15 mouse cellular contexts compared by ENCODE assay signal in the genomic region with DNA sequence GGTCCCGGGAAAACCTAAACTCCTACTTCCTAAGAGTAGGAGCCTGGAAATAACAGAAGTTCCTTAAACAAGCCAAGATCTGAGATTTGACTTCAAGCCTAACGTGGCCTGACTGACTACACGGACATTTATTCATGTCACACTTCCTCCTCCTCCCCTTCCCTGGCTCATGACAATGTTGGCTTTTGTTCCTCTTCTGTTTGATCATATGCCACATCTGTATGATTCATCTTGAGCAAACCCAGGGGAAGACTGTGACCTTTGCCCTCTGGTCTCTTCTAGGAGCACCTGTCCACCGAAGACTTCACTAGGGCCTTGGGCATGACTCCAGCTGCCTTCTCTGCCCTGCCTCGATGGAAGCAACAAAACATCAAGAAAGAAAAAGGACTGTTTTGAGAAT. TPM values are rescaled to one million over a fixed set of nuclear protein-coding genes. Genes with fewer than 3 reads are reported as not detected.
DNase-seq lines count a peak whose midpoint lies in the region; ATAC-seq and TF ChIP-seq lines count a peak whose summit lies in the region.
"Had no signal": no experiment of that assay in that cellular context is flagged by ENCODE, and none has a peak within 500 bp of the region (broad histone marks: within the 10 kb centered on the region; RNA-seq: fewer than 3 reads in every experiment).

No protein-coding gene starts in this region.

- DNase-seq in forebrain, embryonic 11.5 days (ENCODE audit: low spot score) = peak; percentile 34
- peak; percentile 45 for DNase-seq in lung, postnatal 0 days (ENCODE audit: low spot score)
- no peak for DNase-seq in lung, adult 2 months
- DNase-seq in yolk sac, embryonic 10.5 days (ENCODE audit: low spot score) = peak; percentile 50
- no peak for DNase-seq in ovary, postnatal 36 days (ENCODE audit: low spot score)
- no peak for DNase-seq in thymus, postnatal 36 days
- DNase-seq: cerebellum, postnatal 36 days; kidney, postnatal 14 days; midbrain, embryonic 14.5 days had no signal

- no peak for TF ChIP-seq POLR2A in lung, adult 2 months (IDR thresholded peaks at IDR 0.05; ENCODE audit: borderline replicate concordance, extremely low read depth, low read depth, low read length)

- no peak overlapping the region for H3K9ac ChIP-seq in forebrain, embryonic 11.5 days (ENCODE audit: low read length)
- no peak overlapping the region for H3K9ac ChIP-seq in forebrain, embryonic 12.5 days
- H3K9ac ChIP-seq in lung, postnatal 0 days (replicated peaks; ENCODE audit: low read depth) = no peak overlapping the region
- H3K9ac ChIP-seq: hindbrain, embryonic 14.5 days; neural tube, embryonic 13.5 days had no signal

- no peak for ATAC-seq in forebrain, embryonic 11.5 days (replicated peaks; ENCODE audit: low FRiP score)
- ATAC-seq in forebrain, embryonic 12.5 days (ENCODE audit: low FRiP score) = no peak
- ATAC-seq in lung, postnatal 0 days = no peak

- peaks cover 4% of the 10 kb centered on the region; the same call in 1 of the 2 replicates for H3K36me3 ChIP-seq in forebrain, embryonic 11.5 days (ENCODE audit: control insufficient read depth, insufficient read depth, low read length)
- H3K36me3 ChIP-seq in forebrain, embryonic 12.5 days (replicated peaks) = peaks cover 44% of the 10 kb centered on the region
- H3K36me3 ChIP-seq in lung, postnatal 0 days (ENCODE audit: insufficient read depth, low read length) = no peaks in the 10 kb centered on the region; the same call in 1 of the 2 replicates
- H3K36me3 ChIP-seq in macrophage (ENCODE audit: inconsistent target) = no peaks in the 10 kb centered on the region; the same call in 1 of the 2 replicates

- TF ChIP-seq CTCF in lung, postnatal 0 days (IDR thresholded peaks at IDR 0.05) = no peak
- TF ChIP-seq CTCF in lung, adult 2 months (IDR thresholded peaks at IDR 0.05; ENCODE audit: insufficient read depth, low read length) = no peak

- H3K4me1 ChIP-seq in forebrain, embryonic 11.5 days (replicated peaks; ENCODE audit: control insufficient read depth, insufficient read depth, low read length) = no peaks in the 10 kb centered on the region
- H3K4me1 ChIP-seq in forebrain, embryonic 12.5 days = no peaks in the 10 kb centered on the region
- H3K4me1 ChIP-seq in lung, postnatal 0 days (ENCODE audit: insufficient read depth, low read depth, low read length) = no peaks in the 10 kb centered on the region
- no peaks in the 10 kb centered on the region for H3K4me1 ChIP-seq in lung, adult 2 months (ENCODE audit: control insufficient read depth, insufficient read depth, low read length)

- no peak overlapping the region for H3K27ac ChIP-seq in forebrain, embryonic 11.5 days (ENCODE audit: low read depth, low read length)
- no peak overlapping the region for H3K27ac ChIP-seq in forebrain, embryonic 12.5 days
- no peak overlapping the region for H3K27ac ChIP-seq in lung, postnatal 0 days (ENCODE audit: low read length)
- peak overlapping the region; percentile 82 for H3K27ac ChIP-seq in macrophage
- H3K27ac ChIP-seq: hindbrain, embryonic 14.5 days; neural tube, embryonic 13.5 days had no signal

- no peaks in the 10 kb centered on the region for H3K9me3 ChIP-seq in forebrain, embryonic 11.5 days (ENCODE audit: control insufficient read depth, low read length)
- no peaks in the 10 kb centered on the region for H3K9me3 ChIP-seq in forebrain, embryonic 12.5 days
- no peaks in the 10 kb centered on the region for H3K9me3 ChIP-seq in lung, postnatal 0 days (ENCODE audit: low read length)
- H3K9me3 ChIP-seq: G1E; neural tube, embryonic 13.5 days had no signal

- no peak overlapping the region for H3K4me2 ChIP-seq in forebrain, embryonic 11.5 days (ENCODE audit: low read depth, low read length, severe bottlenecking)
- no peak overlapping the region for H3K4me2 ChIP-seq in forebrain, embryonic 12.5 days
- H3K4me2 ChIP-seq in lung, postnatal 0 days (replicated peaks; ENCODE audit: low read depth, low read length) = no peak overlapping the region
- H3K4me2 ChIP-seq: heart, embryonic 11.5 days; hindbrain, embryonic 14.5 days; neural tube, embryonic 13.5 days had no signal

- no peaks in the 10 kb centered on the region for H3K27me3 ChIP-seq in forebrain, embryonic 11.5 days (ENCODE audit: control insufficient read depth, insufficient read depth, low read length)
- no peaks in the 10 kb centered on the region for H3K27me3 ChIP-seq in forebrain, embryonic 12.5 days
- no peaks in the 10 kb centered on the region for H3K27me3 ChIP-seq in lung, postnatal 0 days (replicated peaks; ENCODE audit: insufficient read depth, low read length)
- H3K27me3 ChIP-seq: neural tube, embryonic 13.5 days had no signal

- 82% methylated on average over 5 of the region's 5 CpGs for WGBS in forebrain, embryonic 11.5 days
- 77% methylated on average over 5 of the region's 5 CpGs for WGBS in forebrain, embryonic 12.5 days
- WGBS in lung, postnatal 0 days = 28% methylated on average over 5 of the region's 5 CpGs
- WGBS in lung, adult 2 months = 24% methylated on average over 5 of the region's 5 CpGs
- WGBS in macrophage (ENCODE audit: missing documents) = 39% methylated on average over 5 of the region's 5 CpGs

- H3K4me3 ChIP-seq in forebrain, embryonic 11.5 days (ENCODE audit: low read depth, low read length) = no peak overlapping the region
- no peak overlapping the region for H3K4me3 ChIP-seq in forebrain, embryonic 12.5 days (replicated peaks)
- H3K4me3 ChIP-seq in lung, postnatal 0 days (ENCODE audit: low read depth, low read length) = no peak overlapping the region
- no peak overlapping the region for H3K4me3 ChIP-seq in lung, adult 2 months (replicated peaks; ENCODE audit: extremely low read depth, low read depth, low read length)
- H3K4me3 ChIP-seq in macrophage (ENCODE audit: inconsistent target) = no peak overlapping the region
- H3K4me3 ChIP-seq: neural tube, embryonic 13.5 days had no signal

- TF ChIP-seq EP300 in lung, postnatal 0 days (IDR thresholded peaks at IDR 0.05) = no peak

- no peaks in the 10 kb centered on the region for H3K79me2 ChIP-seq in macrophage (ENCODE audit: inconsistent target)

RNA-seq across cellular contexts. Expression of gene Vil1, which starts 25.4 kb away (rescaled TPM):
- polyA plus RNA-seq in forebrain, embryonic 11.5 days (2014; fragmentation: Nextera tagmentation; extraction: Ambion mirVana) = 0.13 and 0.21 TPM in 2 replicates
- polyA plus RNA-seq in forebrain, embryonic 12.5 days (2016; fragmentation: Nextera tagmentation; extraction: Ambion mirVana) = 0.29 and 0.32 TPM in 2 replicates
- polyA plus RNA-seq in lung, postnatal 0 days (2015; fragmentation: Nextera tagmentation; extraction: Ambion mirVana) = 0.75 and 1.3 TPM in 2 replicates
- polyA plus RNA-seq in lung, adult 2 months (2012; rRNA removed) = 0.31 and 1.1 TPM in 2 replicates
- under 1 TPM in 9 of 26 experiments, not detected in 17; 0.18 to 0.94 (median 0.40) TPM for total RNA-seq in macrophage (2018; cell fraction: chromatin; rRNA removed)
- total RNA-seq in macrophage (2018; cell fraction: cytosol; rRNA removed) = under 1 TPM in 23 of 26 experiments, not detected in 3; 0.03 to 0.28 (median 0.11) TPM
- total RNA-seq in macrophage (2018; cell fraction: nucleus; rRNA removed) = under 1 TPM in 12 of 26 experiments, not detected in 14; 0.17 to 0.70 (median 0.32) TPM
- 0.04 to 0.06 TPM in 2 of 3 replicates, not detected in the other for polyA plus RNA-seq in macrophage (2018)

RNA-seq across cellular contexts. Expression of gene Ctdsp1, which starts 43.3 kb away (rescaled TPM):
- 45.7 and 46.9 TPM in 2 replicates for polyA plus RNA-seq in forebrain, embryonic 11.5 days (2014; fragmentation: Nextera tagmentation; extraction: Ambion mirVana)
- 33.1 and 33.3 TPM in 2 replicates for polyA plus RNA-seq in forebrain, embryonic 12.5 days (2016; fragmentation: Nextera tagmentation; extraction: Ambion mirVana)
- polyA plus RNA-seq in lung, postnatal 0 days (2015; fragmentation: Nextera tagmentation; extraction: Ambion mirVana) = 72.5 and 75.0 TPM in 2 replicates
- polyA plus RNA-seq in lung, adult 2 months (2012; rRNA removed) = 197 and 200 TPM in 2 replicates
- total RNA-seq in macrophage (2018; cell fraction: chromatin; rRNA removed) = 10 to 100 TPM; 19.5 to 66.8 (median 34.4) TPM
- total RNA-seq in macrophage (2018; cell fraction: cytosol; rRNA removed) = 100 to 1,000 TPM in 22 of 26 experiments, 10 to 100 TPM in 4; 88.3 to 172 (median 115) TPM
- 100 to 1,000 TPM in 1 of 26 experiments, 10 to 100 TPM in 25; 37.1 to 101 (median 59.1) TPM for total RNA-seq in macrophage (2018; cell fraction: nucleus; rRNA removed)
- polyA plus RNA-seq in macrophage (2018) = 82.2 to 152 TPM (median 116 TPM) in 3 replicates

RNA-seq across cellular contexts. Expression of gene Slc11a1, which starts 59.6 kb away (rescaled TPM):
- polyA plus RNA-seq in forebrain, embryonic 11.5 days (2014; fragmentation: Nextera tagmentation; extraction: Ambion mirVana) = 1.0 and 1.9 TPM in 2 replicates
- 1.3 and 1.7 TPM in 2 replicates for polyA plus RNA-seq in forebrain, embryonic 12.5 days (2016; fragmentation: Nextera tagmentation; extraction: Ambion mirVana)
- polyA plus RNA-seq in lung, postnatal 0 days (2015; fragmentation: Nextera tagmentation; extraction: Ambion mirVana) = 4.6 and 4.8 TPM in 2 replicates
- polyA plus RNA-seq in lung, adult 2 months (2012; rRNA removed) = 33.3 and 41.8 TPM in 2 replicates
- 100 to 1,000 TPM in 25 of 26 experiments, 10 to 100 TPM in 1; 65.4 to 694 (median 454) TPM for total RNA-seq in macrophage (2018; cell fraction: chromatin; rRNA removed)
- total RNA-seq in macrophage (2018; cell fraction: cytosol; rRNA removed) = 100 to 1,000 TPM; 292 to 674 (median 440) TPM
- total RNA-seq in macrophage (2018; cell fraction: nucleus; rRNA removed) = 100 to 1,000 TPM; 115 to 958 (median 476) TPM
- 377 to 467 TPM (median 435 TPM) in 3 replicates for polyA plus RNA-seq in macrophage (2018)
- polyA plus RNA-seq: G1E had no signal

Comparison
In these comparisons a context has a peak if more than half of its experiments do, and no peak if none do; other contexts are left out.
1. DNase-seq: peak in forebrain, embryonic 11.5 days (single experiment), lung, postnatal 0 days (single experiment) and yolk sac, embryonic 10.5 days (single experiment); none in lung, adult 2 months (single experiment), ovary, postnatal 36 days (single experiment) and thymus, postnatal 36 days (0 of 2).